17 mouse cellular contexts compared by ENCODE assay signal in genomic region chr8:104147947-104148346, GRCm38 (mm10). TPM values are rescaled to one million over a fixed set of nuclear protein-coding genes. Genes with fewer than 3 reads are reported as not detected.
DNase-seq lines count a peak whose midpoint lies in the region; ATAC-seq and TF ChIP-seq lines count a peak whose summit lies in the region.
"Had no signal": no experiment of that assay in that cellular context is flagged by ENCODE, and none has a peak within 500 bp of the region (broad histone marks: within the 10 kb centered on the region; RNA-seq: fewer than 3 reads in every experiment).

No protein-coding gene starts in this region.

- H3K36me3 ChIP-seq in hindbrain, postnatal 0 days (ENCODE audit: insufficient read depth, low read length): no peaks in the 10 kb centered on the region
- H3K36me3 ChIP-seq in hindbrain, embryonic 13.5 days: no peaks in the 10 kb centered on the region
- no peaks in the 10 kb centered on the region for H3K36me3 ChIP-seq in megakaryocyte, embryonic 14.5 days (replicated peaks; ENCODE audit: low read length)
- no peaks in the 10 kb centered on the region for H3K36me3 ChIP-seq in limb, embryonic 15.5 days
- H3K36me3 ChIP-seq: hindbrain, embryonic 15.5 days had no signal

- no peak overlapping the region for H3K27ac ChIP-seq in hindbrain, postnatal 0 days
- no peak overlapping the region for H3K27ac ChIP-seq in hindbrain, embryonic 13.5 days
- H3K27ac ChIP-seq in limb, embryonic 15.5 days: no peak overlapping the region
- H3K27ac ChIP-seq: hindbrain, embryonic 15.5 days had no signal

- no peaks in the 10 kb centered on the region for H3K4me1 ChIP-seq in hindbrain, postnatal 0 days (ENCODE audit: insufficient read depth, low read length)
- no peaks in the 10 kb centered on the region for H3K4me1 ChIP-seq in hindbrain, embryonic 13.5 days (replicated peaks)
- H3K4me1 ChIP-seq in megakaryocyte, embryonic 14.5 days: peaks cover 13% of the 10 kb centered on the region
- H3K4me1 ChIP-seq in limb, embryonic 15.5 days: no peaks in the 10 kb centered on the region
- H3K4me1 ChIP-seq: hindbrain, embryonic 15.5 days had no signal

- no peaks in the 10 kb centered on the region for H3K27me3 ChIP-seq in hindbrain, postnatal 0 days (ENCODE audit: insufficient read depth, low read length)
- H3K27me3 ChIP-seq in hindbrain, embryonic 13.5 days: no peaks in the 10 kb centered on the region
- H3K27me3 ChIP-seq in megakaryocyte, embryonic 14.5 days (replicated peaks): peaks cover 8% of the 10 kb centered on the region
- no peaks in the 10 kb centered on the region for H3K27me3 ChIP-seq in limb, embryonic 15.5 days
- H3K27me3 ChIP-seq: hindbrain, embryonic 15.5 days had no signal

- no peaks in the 10 kb centered on the region for H3K9me3 ChIP-seq in hindbrain, postnatal 0 days (ENCODE audit: low read length)
- no peaks in the 10 kb centered on the region for H3K9me3 ChIP-seq in hindbrain, embryonic 13.5 days
- no peaks in the 10 kb centered on the region for H3K9me3 ChIP-seq in megakaryocyte, embryonic 14.5 days
- H3K9me3 ChIP-seq in limb, embryonic 15.5 days: no peaks in the 10 kb centered on the region
- H3K9me3 ChIP-seq: hindbrain, embryonic 15.5 days had no signal

- 95% methylated on average over 2 of the region's 2 CpGs for WGBS in hindbrain, postnatal 0 days
- 95% methylated on average over 2 of the region's 2 CpGs for WGBS in hindbrain, embryonic 13.5 days
- WGBS in limb, embryonic 15.5 days: 94% methylated on average over 2 of the region's 2 CpGs

- TF ChIP-seq CTCF in hindbrain, postnatal 0 days (IDR thresholded peaks at IDR 0.05; ENCODE audit: low read depth): no peak

- no peak overlapping the region for H3K9ac ChIP-seq in hindbrain, postnatal 0 days (replicated peaks; ENCODE audit: low read length)
- no peak overlapping the region for H3K9ac ChIP-seq in hindbrain, embryonic 13.5 days
- H3K9ac ChIP-seq in limb, embryonic 15.5 days: no peak overlapping the region
- H3K9ac ChIP-seq: hindbrain, embryonic 15.5 days had no signal

- no peak overlapping the region for H3K4me2 ChIP-seq in hindbrain, postnatal 0 days (ENCODE audit: low read depth, low read length)
- no peak overlapping the region for H3K4me2 ChIP-seq in hindbrain, embryonic 13.5 days
- H3K4me2 ChIP-seq in limb, embryonic 15.5 days: no peak overlapping the region
- H3K4me2 ChIP-seq: hindbrain, embryonic 15.5 days had no signal

- H3K4me3 ChIP-seq in hindbrain, postnatal 0 days (ENCODE audit: low read length): no peak overlapping the region
- no peak overlapping the region for H3K4me3 ChIP-seq in hindbrain, embryonic 13.5 days
- peak overlapping the region; percentile 28 for H3K4me3 ChIP-seq in megakaryocyte, embryonic 14.5 days (replicated peaks)
- no peak overlapping the region for H3K4me3 ChIP-seq in limb, embryonic 15.5 days
- H3K4me3 ChIP-seq: hindbrain, embryonic 15.5 days had no signal

- DNase-seq in hindbrain, postnatal 0 days (ENCODE audit: low spot score): no peak
- DNase-seq in urinary bladder, adult 2 months (ENCODE audit: low spot score): no peak
- no peak for DNase-seq in left cerebral cortex, adult 11 months (ENCODE audit: low spot score)
- DNase-seq: cerebellum, adult 9-11 months; kidney, adult 18-20 months; kidney, postnatal 4 days; liver; lung, adult 2 months; right cerebral cortex, postnatal 4 days; thymus, adult 2 months had no signal

- ATAC-seq in hindbrain, postnatal 0 days: 0 out of 2 replicates have a peak, but pooled peaks have one; percentile 29
- no peak for ATAC-seq in hindbrain, embryonic 13.5 days (ENCODE audit: low FRiP score)
- no peak for ATAC-seq in megakaryocyte, adult 5-6 weeks (ENCODE audit: poor library complexity, severe bottlenecking)
- ATAC-seq in limb, embryonic 15.5 days (ENCODE audit: insufficient number of reproducible peaks, low FRiP score, low TSS enrichment, low read depth): 0 out of 2 replicates have a peak, but pooled peaks have one; percentile 48
- ATAC-seq: forebrain, embryonic 16.5 days had no signal

RNA-seq across cellular contexts. Expression of gene Bean1, which starts 22.3 kb away (rescaled TPM):
- total RNA-seq in hindbrain, postnatal 0 days (2014; rRNA removed): 32.5 and 33.3 TPM in 2 replicates
- 8.3 and 9.2 TPM in 2 replicates for polyA plus RNA-seq in hindbrain, postnatal 0 days (2015; fragmentation: Nextera tagmentation; extraction: Ambion mirVana)
- 3.3 and 4.4 TPM in 2 replicates for polyA plus RNA-seq in hindbrain, embryonic 13.5 days (2015; fragmentation: Nextera tagmentation; extraction: Ambion mirVana)
- 1.5 TPM in 1 of 2 replicates, not detected in the other for polyA plus RNA-seq in megakaryocyte, embryonic 14.5 days (2012; ENCODE audit: insufficient read depth, low replicate concordance)
- 0.16 TPM in 1 of 2 replicates, not detected in the other for total RNA-seq in megakaryocyte, adult 5-6 weeks (2015)
- 0.11 TPM in 1 of 2 replicates, not detected in the other for total RNA-seq in megakaryocyte, adult 5-6 weeks (2017)
- 1.1 and 1.7 TPM in 2 replicates for polyA plus RNA-seq in limb, embryonic 15.5 days (2015; fragmentation: Nextera tagmentation; extraction: Ambion mirVana)
- polyA plus RNA-seq in urinary bladder, adult 2 months (2012; rRNA removed): 10.9 and 12.0 TPM in 2 replicates

RNA-seq across cellular contexts. Expression of gene Cdh5, which starts 46.5 kb away (rescaled TPM):
- total RNA-seq in hindbrain, postnatal 0 days (2014; rRNA removed): 18.3 and 19.7 TPM in 2 replicates
- 8.4 and 8.9 TPM in 2 replicates for polyA plus RNA-seq in hindbrain, postnatal 0 days (2015; fragmentation: Nextera tagmentation; extraction: Ambion mirVana)
- 14.6 and 16.5 TPM in 2 replicates for polyA plus RNA-seq in hindbrain, embryonic 13.5 days (2015; fragmentation: Nextera tagmentation; extraction: Ambion mirVana)
- 0.41 TPM in 2 replicates for polyA plus RNA-seq in megakaryocyte, embryonic 14.5 days (2012; ENCODE audit: insufficient read depth, low replicate concordance)
- 0.52 and 1.1 TPM in 2 replicates for total RNA-seq in megakaryocyte, adult 5-6 weeks (2015)
- total RNA-seq in megakaryocyte, adult 5-6 weeks (2017): 0.37 and 0.57 TPM in 2 replicates
- polyA plus RNA-seq in limb, embryonic 15.5 days (2015; fragmentation: Nextera tagmentation; extraction: Ambion mirVana): 31.6 and 36.5 TPM in 2 replicates
- 15.9 and 29.1 TPM in 2 replicates for polyA plus RNA-seq in urinary bladder, adult 2 months (2012; rRNA removed)
- total RNA-seq: neutrophil, adult 5-6 weeks had no signal

Comparison
In these comparisons a context has a peak if more than half of its experiments do, and no peak if none do; other contexts are left out.
1. ATAC-seq: peak in hindbrain, postnatal 0 days (single experiment) and limb, embryonic 15.5 days (single experiment); none in hindbrain, embryonic 13.5 days (single experiment) and megakaryocyte, adult 5-6 weeks (single experiment).